Mouse (Mus musculus): Measurements from ENCODE around the gene Rnf220.

GRCm38 (mm10) chr4:117288927-117289801 is 207.7 kb downstream of the Rnf220 start:
- TF ChIP-seq CTCF (IDR thresholded peaks at IDR 0.05; ENCODE audit: extremely low read depth, insufficient read length, insufficient replicate concordance, low read depth, low read length) (no peak), POLR2A (IDR thresholded peaks at IDR 0.05; ENCODE audit: low read depth, low read length) (peak; percentile 9)

Measured in small intestine, adult 2 months (tissue).